Mouse (Mus musculus): Measurements from ENCODE around the gene Large2. TPM values are rescaled to one million over a fixed set of nuclear protein-coding genes. Genes with fewer than 3 reads are reported as not detected.
A peak's percentile ranks its signal among the peaks of the same experiment; 100 is the strongest.
"Not testable (repeated sequence)": the region's sequence is repeated elsewhere in the genome, so short reads cannot be mapped to it uniquely, and the experiment has no call there.

The Large2 gene
- polyA plus RNA-seq, 1 experiment from 2014 or later, result 23.6 TPM

DNA sequence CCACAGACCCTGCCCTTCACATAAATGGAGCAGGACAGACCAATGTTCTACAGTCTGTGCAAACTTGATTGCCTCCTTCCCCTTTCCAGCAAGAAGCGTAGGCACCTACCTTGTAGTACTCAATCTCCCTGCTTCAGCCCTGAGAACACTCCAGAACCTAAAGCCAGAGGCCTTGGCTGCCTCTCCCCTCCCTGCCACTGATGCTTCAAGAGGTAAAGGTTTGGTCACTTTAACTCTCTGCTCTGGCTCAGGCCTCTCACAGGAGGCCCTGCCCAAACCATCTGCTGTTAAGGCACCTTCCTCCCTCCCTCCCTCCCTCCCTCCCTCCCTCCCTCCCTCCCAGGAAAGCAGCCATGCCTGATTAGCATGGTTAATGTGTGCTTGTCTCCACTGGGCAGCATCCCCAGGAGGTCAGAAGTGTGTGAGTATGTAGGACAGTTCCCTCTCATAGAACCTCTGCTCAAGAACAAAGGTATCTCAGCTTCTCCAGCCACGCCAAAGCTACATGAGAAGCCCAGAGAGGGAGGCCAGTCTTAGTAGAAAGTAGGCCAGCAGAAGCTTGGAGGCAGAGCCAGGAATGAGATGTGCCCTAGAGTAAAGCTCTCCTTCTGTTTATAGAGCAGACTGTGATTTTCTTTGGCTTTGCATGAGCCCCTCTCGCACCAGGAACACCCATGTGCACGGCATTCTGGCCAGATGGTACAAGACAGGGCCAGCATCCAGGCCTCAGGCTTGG lies 28.1 kb upstream of the Large2 start:
- Histone ChIP-seq H3K9me3 (replicated peaks) (no peaks in the 10 kb centered on the region), H3K4me3 (replicated peaks) (no peak overlapping the region), H3K4me2 (replicated peaks) (no peak overlapping the region), H3K27ac (replicated peaks) (no peak overlapping the region), H3K36me3 (peaks cover 40% of the 10 kb centered on the region), H3K4me1 (peaks cover 10% of the 10 kb centered on the region), H3K9ac (no peak overlapping the region), H3K27me3 (peaks cover 7% of the 10 kb centered on the region; the same call in 1 of the 2 replicates)
- ATAC-seq (ENCODE audit: insufficient number of reproducible peaks, low FRiP score, low TSS enrichment, low read depth), result no peak
- WGBS, result 79% methylated on average over 4 of the region's 4 CpGs

DNA sequence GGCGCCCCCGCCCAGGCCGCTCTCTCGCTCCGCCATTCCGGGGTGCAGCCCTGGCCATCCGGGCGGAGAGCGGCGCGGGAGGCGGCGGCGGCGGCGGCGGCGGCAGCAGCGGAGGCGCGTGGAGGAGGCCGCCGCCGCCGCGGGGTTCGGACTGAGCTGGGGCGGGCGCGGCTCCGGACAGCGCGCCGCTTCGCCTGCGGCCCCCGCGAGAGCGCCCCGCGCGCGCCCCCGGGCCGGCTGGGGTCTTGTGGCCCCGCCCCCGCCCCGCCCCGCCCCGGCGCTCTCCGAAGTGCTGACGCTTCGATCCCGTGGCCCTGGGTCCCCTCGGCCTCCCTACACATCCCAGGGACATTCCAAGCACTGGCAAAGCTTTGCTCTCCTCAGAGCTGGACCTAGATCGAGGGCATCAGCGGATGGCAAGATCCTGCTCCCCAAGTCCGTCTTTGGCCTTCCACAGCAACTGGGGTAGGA lies 26.5 kb upstream of the Large2 start, which contains the start of gene Mapk8ip1:
TSS of gene Mapk8ip1 (minus strand) at position 173 of the 471 bp plus-strand sequence.
- H3K27ac ChIP-seq (replicated peaks), result no peak within 1 kb of the TSS
- WGBS, result 5% methylated on average over 13 of the region's 59 CpGs

DNA sequence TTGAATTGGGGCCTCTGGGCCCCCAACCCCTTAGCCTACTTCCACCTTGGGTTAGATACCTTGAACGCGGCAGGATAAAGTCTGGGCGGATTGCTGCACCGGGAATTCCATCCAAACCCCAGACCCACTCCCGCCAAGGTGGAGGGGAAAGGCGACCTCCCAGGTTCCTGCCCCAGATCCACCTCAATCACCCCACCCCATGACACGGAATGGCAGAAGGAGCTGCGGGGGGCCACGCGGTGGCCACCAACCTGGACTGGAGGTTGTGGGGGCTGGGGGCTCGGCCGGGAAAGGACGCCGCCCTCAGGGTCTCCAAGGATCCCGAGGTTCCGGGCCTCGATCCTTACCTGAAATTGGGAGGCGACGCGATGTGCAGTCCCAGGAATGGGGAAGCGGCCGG lies 26.0 kb upstream of the Large2 start:
- Histone ChIP-seq H3K27ac (replicated peaks) (no peak overlapping the region), H3K27me3 (peaks cover 7% of the 10 kb centered on the region; the same call in 1 of the 2 replicates)
- ATAC-seq (ENCODE audit: insufficient number of reproducible peaks, low FRiP score, low TSS enrichment, low read depth), result no peak

More for the DNA sequence above, 26.5 kb upstream of the Large2 start, which contains the start of gene Mapk8ip1:
- H3K4me2 ChIP-seq (replicated peaks), result peak within 1 kb of the TSS; percentile 90
- H3K9me3 ChIP-seq (replicated peaks), result no peaks in the 10 kb centered on the region
- peaks cover 25% of the 10 kb centered on the region for H3K36me3 ChIP-seq
- ATAC-seq (ENCODE audit: insufficient number of reproducible peaks, low FRiP score, low TSS enrichment, low read depth), result peak; percentile 18; the same call in 1 of the 2 replicates
- H3K9ac ChIP-seq, result peak within 1 kb of the TSS; percentile 53
- H3K27me3 ChIP-seq, result peaks cover 7% of the 10 kb centered on the region; the same call in 1 of the 2 replicates
- peak within 1 kb of the TSS; percentile 61 for H3K4me3 ChIP-seq (replicated peaks)
- peaks cover 10% of the 10 kb centered on the region for H3K4me1 ChIP-seq

DNA sequence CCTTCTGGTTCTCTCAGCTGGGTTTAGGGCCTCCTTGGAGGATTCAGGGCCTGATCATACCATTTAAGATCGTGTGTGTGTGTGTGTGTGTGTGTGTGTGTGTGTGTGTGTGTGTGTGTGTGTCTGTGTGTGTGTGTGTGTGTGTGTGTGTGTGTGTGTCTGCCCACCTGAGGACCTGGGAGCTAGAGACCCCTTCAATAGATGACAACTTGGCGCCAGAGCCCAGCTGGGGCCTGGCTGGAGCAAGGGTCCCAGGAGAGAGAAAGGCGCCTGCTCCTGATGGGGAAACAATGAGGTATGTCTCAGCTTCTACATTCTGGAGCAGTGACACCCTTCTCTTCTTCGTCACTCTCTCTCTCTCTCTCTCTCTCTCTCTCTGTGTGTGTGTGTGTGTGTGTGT lies 25.2 kb upstream of the Large2 start:
- H3K27ac ChIP-seq (replicated peaks); H3K9me3 ChIP-seq (replicated peaks); H3K4me2 ChIP-seq (replicated peaks); ATAC-seq (ENCODE audit: insufficient number of reproducible peaks, low FRiP score, low TSS enrichment, low read depth); H3K4me1 ChIP-seq; H3K9ac ChIP-seq; H3K4me3 ChIP-seq (replicated peaks); H3K27me3 ChIP-seq: not testable (repeated sequence)
- H3K36me3 ChIP-seq, result peaks cover 13% of the 10 kb centered on the region
- WGBS, result 66% methylated on average over 3 of the region's 4 CpGs

More for the DNA sequence above, 26.0 kb upstream of the Large2 start:
- WGBS, result 2% methylated on average over 21 of the region's 22 CpGs
- Histone ChIP-seq H3K36me3 (peaks cover 21% of the 10 kb centered on the region), H3K9ac (peak overlapping the region; percentile 53), H3K4me1 (peaks cover 10% of the 10 kb centered on the region), H3K4me2 (replicated peaks) (peak overlapping the region; percentile 90), H3K4me3 (replicated peaks) (peak overlapping the region; percentile 61), H3K9me3 (replicated peaks) (no peaks in the 10 kb centered on the region)

DNA sequence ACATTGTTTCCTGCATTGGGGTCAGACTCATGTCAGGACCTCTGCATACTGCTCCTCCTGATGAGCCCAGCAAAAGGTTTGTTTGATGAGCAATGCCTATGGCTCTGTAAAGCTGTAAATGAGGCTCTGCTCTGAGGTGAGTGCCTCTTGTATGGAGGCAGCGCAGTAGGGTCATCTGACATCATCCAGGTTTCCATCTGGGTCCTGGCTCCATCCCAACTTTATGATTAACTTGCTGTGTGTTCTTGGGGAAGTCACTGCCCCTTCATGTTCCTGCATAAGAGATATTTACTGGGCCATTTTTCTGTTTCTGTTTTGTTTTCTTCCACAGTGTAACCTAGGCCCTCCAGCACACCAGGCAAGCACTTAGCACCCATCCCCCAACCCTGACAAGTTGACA lies 22.8 kb upstream of the Large2 start:
- Histone ChIP-seq H3K4me3 (replicated peaks) (no peak overlapping the region), H3K9me3 (replicated peaks) (no peaks in the 10 kb centered on the region), H3K9ac (no peak overlapping the region), H3K27ac (replicated peaks) (no peak overlapping the region), H3K4me1 (peaks cover 17% of the 10 kb centered on the region), H3K27me3 (peaks cover 7% of the 10 kb centered on the region; the same call in 1 of the 2 replicates), H3K4me2 (replicated peaks) (no peak overlapping the region), H3K36me3 (no peaks in the 10 kb centered on the region)
- WGBS, result 76% methylated on average over 1 of the region's 1 CpGs
- ATAC-seq (ENCODE audit: insufficient number of reproducible peaks, low FRiP score, low TSS enrichment, low read depth), result no peak

DNA sequence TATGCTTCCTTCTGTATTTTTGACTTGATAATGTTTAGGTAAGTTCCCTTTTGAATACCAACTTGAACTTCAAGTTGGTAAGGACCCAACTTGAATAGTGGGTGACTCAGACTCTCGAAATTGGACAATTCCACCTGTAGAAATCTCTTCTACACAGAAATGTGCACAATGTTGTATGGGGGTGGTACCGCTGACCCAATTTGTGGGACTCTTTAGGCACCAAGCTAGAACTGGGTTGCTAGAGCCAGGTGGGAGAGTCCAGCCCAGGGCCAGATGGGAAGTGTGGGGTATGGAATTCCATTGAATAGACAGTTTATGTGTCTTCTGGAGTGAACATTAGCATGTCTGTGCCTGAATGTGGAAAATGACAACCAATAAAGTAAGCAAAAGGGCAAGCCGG lies 20.9 kb upstream of the Large2 start:
- H3K9me3 ChIP-seq (replicated peaks), result no peaks in the 10 kb centered on the region

DNA sequence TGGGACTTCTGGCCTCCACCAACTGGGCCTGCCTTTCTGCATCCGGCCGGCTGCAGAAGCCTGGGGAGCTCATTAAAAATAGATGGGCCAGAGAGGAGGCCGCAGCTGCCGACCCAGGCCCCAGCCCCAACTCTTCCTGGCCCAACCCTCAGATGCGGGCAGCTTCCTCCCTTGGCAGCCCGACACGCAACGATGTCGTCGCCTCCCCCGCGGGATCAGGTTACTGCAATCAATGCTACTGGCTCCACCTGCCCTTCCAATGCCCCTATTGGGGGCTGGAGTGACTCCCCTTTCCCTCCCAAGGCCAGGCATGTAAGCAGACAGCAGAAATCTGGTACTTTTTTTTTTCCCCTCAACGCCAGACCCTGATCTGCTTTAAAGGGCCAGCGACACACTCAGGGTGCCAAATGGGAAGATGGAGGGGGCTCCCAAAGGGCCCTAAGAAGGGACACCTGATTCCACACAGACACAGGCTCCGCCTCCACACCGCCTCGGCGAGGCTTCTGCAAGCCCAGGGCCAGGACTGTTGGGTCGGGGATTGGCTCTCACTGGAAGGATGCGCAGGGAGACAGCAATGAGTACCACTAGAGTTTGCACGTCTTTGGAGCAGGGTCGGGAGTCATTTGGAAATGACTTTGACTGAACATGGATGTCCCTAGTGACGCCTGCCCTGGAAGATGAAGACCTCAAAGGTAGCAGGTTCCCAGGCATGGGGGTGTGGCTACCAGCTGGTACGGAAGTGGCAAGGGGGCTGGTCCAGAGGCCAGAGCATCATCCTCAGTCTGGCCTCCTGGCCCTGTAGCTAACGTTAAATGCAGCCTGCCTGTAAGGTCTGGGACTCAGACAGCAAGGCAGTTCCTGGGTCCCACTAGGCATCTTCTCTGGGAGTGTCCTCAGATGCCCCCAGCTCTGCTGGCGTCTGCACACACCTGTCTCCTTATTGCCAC lies 17.9 kb upstream of the Large2 start:
- no peaks in the 10 kb centered on the region for H3K27me3 ChIP-seq
- H3K27ac ChIP-seq (replicated peaks), result peak overlapping the region; percentile 53
- 3% methylated on average over 26 of the region's 26 CpGs for WGBS
- H3K4me2 ChIP-seq (replicated peaks), result peak overlapping the region; percentile 47
- H3K9ac ChIP-seq, result peak overlapping the region; percentile 15; the same call in 1 of the 2 replicates
- H3K4me1 ChIP-seq, result peaks cover 50% of the 10 kb centered on the region
- ATAC-seq (ENCODE audit: insufficient number of reproducible peaks, low FRiP score, low TSS enrichment, low read depth), result no peak
- peak overlapping the region; percentile 33 for H3K4me3 ChIP-seq (replicated peaks)
- H3K9me3 ChIP-seq (replicated peaks), result no peaks in the 10 kb centered on the region
- H3K36me3 ChIP-seq, result no peaks in the 10 kb centered on the region

More for the DNA sequence above, 20.9 kb upstream of the Large2 start:
- Histone ChIP-seq H3K4me2 (replicated peaks) (no peak overlapping the region), H3K36me3 (no peaks in the 10 kb centered on the region), H3K4me1 (peaks cover 26% of the 10 kb centered on the region), H3K4me3 (replicated peaks) (no peak overlapping the region), H3K27ac (replicated peaks) (no peak overlapping the region), H3K27me3 (peaks cover 3% of the 10 kb centered on the region; the same call in 1 of the 2 replicates), H3K9ac (no peak overlapping the region)
- ATAC-seq (ENCODE audit: insufficient number of reproducible peaks, low FRiP score, low TSS enrichment, low read depth), result no peak
- 78% methylated on average over 3 of the region's 3 CpGs for WGBS

DNA sequence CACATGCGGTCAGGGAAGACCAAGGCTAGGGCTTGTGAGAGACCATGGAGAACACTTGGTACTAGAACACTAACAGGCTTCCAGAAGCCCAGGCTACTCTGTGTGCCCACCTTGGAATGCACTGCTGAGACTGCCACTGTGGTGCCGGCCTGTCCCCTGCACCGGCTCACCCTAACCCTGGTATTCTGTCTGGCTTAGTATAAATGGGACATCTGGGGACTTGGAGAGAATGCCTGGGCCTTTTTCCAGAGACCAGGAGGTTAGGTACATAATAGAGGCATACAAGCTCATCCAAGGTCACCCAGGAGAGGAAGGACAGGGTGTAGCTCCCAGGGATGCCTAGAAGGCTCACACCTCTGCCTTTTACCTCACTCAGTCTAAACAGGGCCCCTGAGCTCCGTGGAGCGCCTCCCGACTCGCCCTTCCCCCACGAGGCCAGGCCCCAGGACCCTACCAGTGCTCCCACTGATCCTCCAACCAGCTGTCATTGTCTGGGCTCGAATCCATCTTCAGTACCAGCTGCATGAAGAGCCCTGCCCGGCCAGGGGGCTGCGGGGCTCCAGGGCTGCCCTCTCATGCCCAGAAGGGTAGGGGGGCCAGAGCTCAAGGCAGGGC lies 17.1 kb upstream of the Large2 start:
- Histone ChIP-seq H3K27me3 (no peaks in the 10 kb centered on the region), H3K27ac (replicated peaks) (peak overlapping the region; percentile 53), H3K9me3 (replicated peaks) (no peaks in the 10 kb centered on the region), H3K4me3 (replicated peaks) (peak overlapping the region; percentile 33), H3K9ac (peak overlapping the region; percentile 15; the same call in 1 of the 2 replicates), H3K4me2 (replicated peaks) (peak overlapping the region; percentile 47), H3K36me3 (peaks cover 4% of the 10 kb centered on the region; the same call in 1 of the 2 replicates), H3K4me1 (peaks cover 54% of the 10 kb centered on the region)
- no peak for ATAC-seq (ENCODE audit: insufficient number of reproducible peaks, low FRiP score, low TSS enrichment, low read depth)
- WGBS, result 32% methylated on average over 11 of the region's 11 CpGs

DNA sequence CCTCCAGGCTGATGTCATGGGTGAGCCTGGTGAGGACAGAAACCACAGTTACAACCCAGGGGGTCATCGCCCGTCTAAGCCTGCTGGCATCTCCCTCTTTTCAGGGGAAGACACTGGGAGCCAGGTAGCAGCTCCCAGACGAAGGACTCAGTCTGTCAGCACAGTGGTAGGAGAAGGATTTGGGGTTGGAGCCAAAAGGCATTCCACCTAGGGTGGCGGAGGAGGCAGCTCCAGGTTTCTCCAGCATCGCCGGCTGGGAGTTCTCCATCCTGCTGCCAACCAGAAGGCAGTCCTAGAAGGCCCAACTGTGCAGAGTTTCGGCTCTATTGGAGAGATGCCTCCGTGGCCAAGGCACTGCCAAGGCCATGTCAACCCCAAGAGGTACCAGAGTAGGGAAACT lies 16.4 kb upstream of the Large2 start:
- ATAC-seq (ENCODE audit: insufficient number of reproducible peaks, low FRiP score, low TSS enrichment, low read depth), result no peak
- Histone ChIP-seq H3K4me2 (replicated peaks) (0 out of 2 replicates have a peak overlapping the region, but pooled peaks have one; percentile 47), H3K9ac (no peak overlapping the region), H3K4me1 (peaks cover 54% of the 10 kb centered on the region), H3K4me3 (replicated peaks) (no peak overlapping the region), H3K27ac (replicated peaks) (0 out of 2 replicates have a peak overlapping the region, but pooled peaks have one; percentile 35), H3K27me3 (no peaks in the 10 kb centered on the region), H3K9me3 (replicated peaks) (no peaks in the 10 kb centered on the region), H3K36me3 (peaks cover 11% of the 10 kb centered on the region; the same call in 1 of the 2 replicates)
- WGBS, result 78% methylated on average over 8 of the region's 8 CpGs

DNA sequence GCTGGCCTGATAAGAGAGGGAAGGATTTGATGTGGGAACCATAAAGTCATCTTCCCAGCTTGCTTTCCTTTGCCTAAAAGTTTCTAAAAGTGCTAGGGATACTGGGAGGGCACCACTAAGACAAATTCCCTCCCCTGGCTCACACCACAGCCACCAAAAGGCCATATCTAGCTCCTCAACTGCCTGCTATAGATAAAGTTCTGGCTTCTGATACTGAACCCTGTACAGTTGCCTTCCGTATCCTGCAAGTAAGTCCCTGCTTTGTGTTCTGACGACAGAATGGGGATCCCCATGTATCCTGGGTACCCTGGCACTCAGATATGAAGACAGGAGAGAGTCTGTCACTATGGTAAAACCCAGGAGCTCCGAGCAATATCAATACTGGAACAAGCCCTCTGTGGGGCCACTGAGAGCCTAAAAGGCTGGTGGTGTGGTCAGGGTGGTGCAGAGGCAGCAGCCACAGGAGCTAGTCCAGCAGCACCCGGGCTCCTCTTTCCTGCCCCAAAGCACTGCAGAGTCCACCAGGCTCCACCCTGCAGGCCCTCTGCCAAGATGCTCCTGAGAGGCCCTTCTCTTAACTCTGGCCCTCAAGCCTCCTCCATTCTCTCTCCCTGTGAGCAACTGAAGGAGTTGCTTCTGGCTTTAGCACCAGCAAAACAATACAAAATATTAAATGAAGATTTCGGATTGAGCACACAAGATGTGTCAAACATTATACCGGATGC lies 15.7 kb upstream of the Large2 start:
- peaks cover 54% of the 10 kb centered on the region for H3K4me1 ChIP-seq
- H3K4me2 ChIP-seq (replicated peaks), result no peak overlapping the region

More for the DNA sequence above, 15.7 kb upstream of the Large2 start:
- Histone ChIP-seq H3K36me3 (peaks cover 19% of the 10 kb centered on the region; the same call in 1 of the 2 replicates), H3K27me3 (no peaks in the 10 kb centered on the region), H3K9ac (no peak overlapping the region), H3K27ac (replicated peaks) (no peak overlapping the region), H3K4me3 (replicated peaks) (no peak overlapping the region), H3K9me3 (replicated peaks) (no peaks in the 10 kb centered on the region)
- no peak for ATAC-seq (ENCODE audit: insufficient number of reproducible peaks, low FRiP score, low TSS enrichment, low read depth)
- WGBS, result 72% methylated on average over 6 of the region's 6 CpGs

All from embryonic facial prominence, embryonic 15.5 days (tissue).